Mouse (Mus musculus) spleen, embryonic (tissue): ENCODE data around the gene Lce1d.
"Not testable (repeated sequence)": the region's sequence is repeated elsewhere in the genome, so short reads cannot be mapped to it uniquely, and the experiment has no call there.

Experiments used
- CTCF ChIA-PET: fragments of 350-600 bp; sonication (Branson Sonifier 250); formaldehyde crosslinking; loops from one replicate; lab custom pipeline; 2022; lab: Charles Lee

The Lce1d gene

GRCm38 (mm10) chr3:92687110-92687509 is at the start of gene Lce1d:
Gene Lce1d, minus strand, starts transcription at chr3:92687210.
- CTCF ChIA-PET: no interaction called here

- CTCF ChIA-PET: no interaction called here
These were observed 35.6 kb upstream of the Lce1d start for GRCm38 (mm10) chr3:92722631-92723030.

GRCm38 (mm10) chr3:92720250-92720649 is 33.2 kb upstream of the Lce1d start, which contains the start of gene Lce1f:
Gene Lce1f, minus strand, starts transcription at chr3:92720350.
- CTCF ChIA-PET: no interaction called here

GRCm38 (mm10) chr3:92715122-92715521 is 28.1 kb upstream of the Lce1d start:
- CTCF ChIA-PET: no interaction called here

- CTCF ChIA-PET: no interaction called here
These were observed 22.0 kb upstream of the Lce1d start, which contains the start of gene Lce1e for GRCm38 (mm10) chr3:92708974-92709373. Gene Lce1e, minus strand, starts transcription at chr3:92709074.

- CTCF ChIA-PET: no interaction called here
These were observed 7.6 kb upstream of the Lce1d start for GRCm38 (mm10) chr3:92694613-92695012.

- CTCF ChIA-PET: no interaction called here
These were observed 4.7 kb upstream of the Lce1d start for GRCm38 (mm10) chr3:92691688-92692087.

GRCm38 (mm10) chr3:92689154-92689553 is 2.1 kb upstream of the Lce1d start:
- CTCF ChIA-PET: not testable (repeated sequence)

- CTCF ChIA-PET: no interaction called here
These were observed 8.1 kb downstream of the Lce1d start, which contains the start of gene Lce1c for GRCm38 (mm10) chr3:92678947-92679346. Gene Lce1c, plus strand, starts transcription at chr3:92679247.

GRCm38 (mm10) chr3:92670215-92670614 is 16.8 kb downstream of the Lce1d start, which contains the start of gene Lce1a2:
Gene Lce1a2, minus strand, starts transcription at chr3:92670315.
- CTCF ChIA-PET: no interaction called here

- CTCF ChIA-PET: no interaction called here
These were observed 30.2 kb downstream of the Lce1d start, which contains the start of gene Lce1b for GRCm38 (mm10) chr3:92656826-92657225. Gene Lce1b, minus strand, starts transcription at chr3:92656926.

GRCm38 (mm10) chr3:92648207-92648606 is 38.8 kb downstream of the Lce1d start, which contains the start of gene Lce1a1:
Gene Lce1a1, minus strand, starts transcription at chr3:92648307.
- CTCF ChIA-PET: no interaction called here

GRCm38 (mm10) chr3:92639854-92640253 is 47.2 kb downstream of the Lce1d start:
- CTCF ChIA-PET: no interaction called here

- CTCF ChIA-PET: no interaction called here
These were observed 48.4 kb downstream of the Lce1d start for GRCm38 (mm10) chr3:92638653-92638991.

- CTCF ChIA-PET: no interaction called here
These were observed 49.0 kb downstream of the Lce1d start for GRCm38 (mm10) chr3:92637745-92638652.
